Comparison of ENCODE assay signal across 8 mouse cellular contexts in the genomic region with DNA sequence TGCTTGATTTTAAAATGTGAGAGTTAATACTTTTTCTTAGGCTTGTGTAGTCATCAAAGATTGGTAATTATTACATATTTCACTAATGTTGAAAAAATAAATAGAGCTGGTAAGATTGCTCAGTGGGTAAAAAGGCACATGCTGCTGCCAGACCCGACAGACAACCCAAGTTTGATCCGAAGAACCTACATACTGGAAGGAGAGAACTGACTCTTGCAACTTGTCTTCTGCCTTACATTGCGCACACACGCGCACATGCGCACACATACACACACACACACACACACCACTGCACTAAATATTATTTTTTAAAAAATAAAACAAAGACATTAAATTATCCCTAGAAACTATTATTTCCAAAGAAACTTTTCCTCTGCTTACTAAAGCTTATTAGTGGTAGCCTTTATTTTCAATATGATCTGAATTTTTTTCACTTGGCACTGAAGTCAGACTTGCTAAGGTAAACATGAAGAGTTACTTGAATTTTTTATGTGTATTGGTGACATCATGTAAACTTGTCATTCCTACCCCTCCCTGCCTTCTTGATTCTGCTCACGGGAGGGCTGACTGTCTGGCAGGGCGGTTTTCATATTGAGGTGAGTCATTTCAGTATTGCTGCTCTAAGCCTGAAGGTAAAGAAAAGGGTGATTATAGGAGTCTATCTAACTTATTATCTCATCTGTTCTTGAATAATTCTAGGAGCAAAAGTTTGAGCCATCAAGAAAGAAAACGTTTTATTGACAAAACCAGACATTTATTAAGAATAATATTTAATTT. TPM values are rescaled to one million over a fixed set of nuclear protein-coding genes. Genes with fewer than 3 reads are reported as not detected.
DNase-seq lines count a peak whose midpoint lies in the region; ATAC-seq and TF ChIP-seq lines count a peak whose summit lies in the region.

No protein-coding gene starts in this region.

- H3K9me3 ChIP-seq in embryonic facial prominence, embryonic 15.5 days (replicated peaks), result no peaks in the 10 kb centered on the region
- no peaks in the 10 kb centered on the region for H3K9me3 ChIP-seq in stomach, postnatal 0 days (ENCODE audit: control insufficient read depth, low read length)

- no peaks in the 10 kb centered on the region for H3K27me3 ChIP-seq in spleen, adult 2 months (ENCODE audit: control insufficient read depth, insufficient read depth, low read length)
- H3K27me3 ChIP-seq in embryonic facial prominence, embryonic 15.5 days, result no peaks in the 10 kb centered on the region
- H3K27me3 ChIP-seq in stomach, postnatal 0 days (ENCODE audit: control insufficient read depth, insufficient read depth, low read length), result no peaks in the 10 kb centered on the region

- peak overlapping the region; percentile 14; the same call in 1 of the 2 replicates for H3K4me3 ChIP-seq in spleen, adult 2 months (ENCODE audit: extremely low read depth, insufficient read depth, insufficient read length)
- peak overlapping the region; percentile 95 for H3K4me3 ChIP-seq in embryonic facial prominence, embryonic 15.5 days (replicated peaks)
- H3K4me3 ChIP-seq in stomach, postnatal 0 days (ENCODE audit: low read depth, low read length), result no peak overlapping the region; the same call in 1 of the 2 replicates

- ATAC-seq in embryonic facial prominence, embryonic 15.5 days (ENCODE audit: insufficient number of reproducible peaks, low FRiP score, low TSS enrichment, low read depth), result no peak
- ATAC-seq in stomach, postnatal 0 days (ENCODE audit: low FRiP score, low TSS enrichment), result peak; percentile 65; the same call in 1 of the 2 replicates

- H3K4me2 ChIP-seq in embryonic facial prominence, embryonic 15.5 days (replicated peaks), result peak overlapping the region; percentile 54
- peak overlapping the region; percentile 62 for H3K4me2 ChIP-seq in stomach, postnatal 0 days (replicated peaks; ENCODE audit: low read depth)

- 83% methylated on average over 9 of the region's 9 CpGs for WGBS in spleen, adult 2 months
- WGBS in embryonic facial prominence, embryonic 15.5 days, result 61% methylated on average over 9 of the region's 9 CpGs
- WGBS in stomach, postnatal 0 days, result 52% methylated on average over 9 of the region's 9 CpGs

- no peak overlapping the region for H3K9ac ChIP-seq in embryonic facial prominence, embryonic 15.5 days
- H3K9ac ChIP-seq in stomach, postnatal 0 days (ENCODE audit: low read length), result no peak overlapping the region

- no peak for TF ChIP-seq EP300 in stomach, postnatal 0 days (optimal IDR thresholded peaks at IDR 0.05)

- TF ChIP-seq CTCF in spleen, adult 2 months (IDR thresholded peaks at IDR 0.05; ENCODE audit: extremely low read depth, insufficient read depth, insufficient read length, insufficient replicate concordance), result no peak
- TF ChIP-seq CTCF in stomach, postnatal 0 days (IDR thresholded peaks at IDR 0.05; ENCODE audit: low read depth), result no peak

- H3K36me3 ChIP-seq in spleen, adult 2 months (ENCODE audit: control insufficient read depth, insufficient read depth, low read length), result no peaks in the 10 kb centered on the region
- no peaks in the 10 kb centered on the region for H3K36me3 ChIP-seq in embryonic facial prominence, embryonic 15.5 days
- H3K36me3 ChIP-seq in stomach, postnatal 0 days (ENCODE audit: control insufficient read depth, insufficient read depth, low read length), result no peaks in the 10 kb centered on the region

- DNase-seq in spleen, adult 2 months (ENCODE audit: low read depth in 1 of 2, low spot score in 2 of 2), result no peak
- DNase-seq in spleen, adult 12 weeks (ENCODE audit: low spot score), result no peak
- peak; percentile 10 for DNase-seq in liver
- DNase-seq in stomach, postnatal 0 days (ENCODE audit: low spot score), result no peak
- no peak for DNase-seq in right cerebral cortex, postnatal 10 days (ENCODE audit: low spot score in 2 of 2)
- no peak for DNase-seq in cerebellum, adult 9-10 months
- no peak for DNase-seq in left cerebral cortex, adult 11 months (ENCODE audit: low spot score)

- H3K4me1 ChIP-seq in spleen, adult 2 months (ENCODE audit: control insufficient read depth, insufficient read depth, insufficient read length), result peaks cover 5% of the 10 kb centered on the region
- H3K4me1 ChIP-seq in embryonic facial prominence, embryonic 15.5 days, result 0 out of 2 replicates have a peak, but pooled peaks cover 2% of the 10 kb centered on the region
- H3K4me1 ChIP-seq in stomach, postnatal 0 days (replicated peaks; ENCODE audit: control insufficient read depth, insufficient read depth), result no peaks in the 10 kb centered on the region; the same call in 1 of the 2 replicates

- no peak for TF ChIP-seq POLR2A in spleen, adult 2 months (IDR thresholded peaks at IDR 0.05; ENCODE audit: low read depth, low read length)

- H3K27ac ChIP-seq in spleen, adult 2 months (ENCODE audit: insufficient read depth, low read length), result no peak overlapping the region
- H3K27ac ChIP-seq in embryonic facial prominence, embryonic 15.5 days (replicated peaks), result no peak overlapping the region
- H3K27ac ChIP-seq in stomach, postnatal 0 days (replicated peaks), result no peak overlapping the region

RNA-seq across cellular contexts. Expression of a gene that starts 1.6 kb away (rescaled TPM):
- 16.9 and 20.1 TPM in 2 replicates for polyA plus RNA-seq in spleen, adult 2 months (2012; rRNA removed)
- polyA plus RNA-seq in embryonic facial prominence, embryonic 15.5 days (2015; fragmentation: Nextera tagmentation; extraction: Ambion mirVana), result 20.5 and 22.2 TPM in 2 replicates
- 5.4 and 8.1 TPM in 2 replicates for polyA plus RNA-seq in stomach, postnatal 0 days (2015; fragmentation: Nextera tagmentation; extraction: Ambion mirVana)

RNA-seq across cellular contexts. Expression of a gene that starts 37.9 kb away (rescaled TPM):
- 74.6 and 88.1 TPM in 2 replicates for polyA plus RNA-seq in spleen, adult 2 months (2012; rRNA removed)
- 22.8 and 23.7 TPM in 2 replicates for polyA plus RNA-seq in embryonic facial prominence, embryonic 15.5 days (2015; fragmentation: Nextera tagmentation; extraction: Ambion mirVana)
- polyA plus RNA-seq in stomach, postnatal 0 days (2015; fragmentation: Nextera tagmentation; extraction: Ambion mirVana), result 7.1 and 8.3 TPM in 2 replicates

RNA-seq across cellular contexts. Expression of a gene that starts 38.2 kb away (rescaled TPM):
- 3.7 and 4.1 TPM in 2 replicates for polyA plus RNA-seq in spleen, adult 2 months (2012; rRNA removed)
- polyA plus RNA-seq in embryonic facial prominence, embryonic 15.5 days (2015; fragmentation: Nextera tagmentation; extraction: Ambion mirVana), result 90.0 and 99.3 TPM in 2 replicates
- 60.4 and 66.5 TPM in 2 replicates for polyA plus RNA-seq in stomach, postnatal 0 days (2015; fragmentation: Nextera tagmentation; extraction: Ambion mirVana)

Comparison
In these comparisons a context has a peak if more than half of its experiments do, and no peak if none do; other contexts are left out.
1. RNA of a gene that starts 38.2 kb away (polyA plus RNA-seq): 90.0 to 99.3 TPM in embryonic facial prominence, embryonic 15.5 days and 60.4 to 66.5 TPM in stomach, postnatal 0 days; 3.7 to 4.1 TPM in spleen, adult 2 months; every median in the first group is over 10 times any median in the second.